Mouse (Mus musculus) olfactory bulb, adult 2 months (tissue): ENCODE results near the gene Hyal3. TPM values are rescaled to one million over a fixed set of nuclear protein-coding genes. Genes with fewer than 3 reads are reported as not detected.
A peak's percentile ranks its signal among the peaks of the same experiment; 100 is the strongest.

Source experiments
- H3K27ac ChIP-seq: fragments of 200-500 bp; 2 replicates; pipeline ENCODE4 v1.5.1; 2012; ENCODE audit warnings: low read depth, low read length; ENCODE audit not compliant: insufficient read depth
- H3K4me1 ChIP-seq: fragments of 200-500 bp; 2 replicates; pipeline ENCODE4 v1.6.1; 2012; ENCODE audit warnings: low read length; ENCODE audit not compliant: control insufficient read depth, insufficient read depth
- H3K4me3 ChIP-seq: fragments of 200-500 bp; 2 replicates; pipeline ENCODE4 v1.5.1; 2012; ENCODE audit warnings: mild to moderate bottlenecking, low read depth, low read length, moderate library complexity; ENCODE audit not compliant: insufficient read depth
- CTCF ChIP-seq: fragments of 200-500 bp; IDR thresholded peaks from 2 replicates; pipeline ENCODE4 v1.5.1; 2012; ENCODE audit warnings: low read depth, mild to moderate bottlenecking, low read length, moderate library complexity; ENCODE audit not compliant: insufficient read depth
- POLR2A ChIP-seq: fragments of 200-500 bp; IDR thresholded peaks from 2 replicates; pipeline ENCODE4 v1.6.1; 2012; ENCODE audit warnings: mild to moderate bottlenecking, low read depth, low read length, moderate library complexity; ENCODE audit not compliant: insufficient read depth
- WGBS: fragments of 180-500 bp; shearing (Covaris S2); methylation state at CpG from one replicate; pipeline ENCODE4 v1.1.7; 2018; 5-methylcytosine and 5-hydroxymethylcytosine counted together
- polyA plus RNA-seq: library from polyadenylated mRNA; stranded (reverse); fragments of >200 nt; gene quantifications from 2 replicates; pipeline ENCODE4 v1.2.4, GENCODE M21; 2012; ENCODE audit warnings: low replicate concordance; ENCODE audit not compliant: missing spikeins, insufficient read depth, insufficient read length

Gene Hyal3
- polyA plus RNA-seq, 1 experiment, result not detected

DNA sequence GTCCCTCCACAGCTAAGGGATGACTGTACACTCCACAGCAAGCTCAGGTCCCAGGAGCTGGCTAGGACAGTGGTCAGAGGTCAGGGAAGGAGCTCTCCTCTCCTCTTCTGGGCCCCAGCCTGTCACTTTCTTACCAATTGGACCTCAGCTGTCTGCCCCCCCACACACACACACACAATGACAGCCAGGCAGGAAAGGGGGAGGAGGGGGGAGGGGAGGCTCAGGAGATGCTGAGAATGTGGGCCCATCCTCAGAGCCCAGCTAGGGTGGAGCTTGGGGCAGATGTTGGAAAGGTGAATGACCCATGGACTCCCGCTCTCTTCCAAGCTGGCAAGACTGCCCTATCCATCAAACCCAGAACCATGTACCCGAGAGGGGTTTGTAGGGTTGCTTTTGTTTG lies 26.4 kb downstream of the Hyal3 start:
- no peak for TF ChIP-seq POLR2A
- no peak for TF ChIP-seq CTCF
- Histone ChIP-seq H3K4me3 (no peak overlapping the region), H3K27ac (no peak overlapping the region), H3K4me1 (peaks cover 9% of the 10 kb centered on the region)
- WGBS, result 90% methylated on average over 2 of the region's 2 CpGs

- 66% methylated on average over 9 of the region's 9 CpGs for WGBS
- no peak overlapping the region for H3K27ac ChIP-seq
- no peak overlapping the region for H3K4me3 ChIP-seq
- TF ChIP-seq POLR2A, result no peak
- TF ChIP-seq CTCF, result no peak
- H3K4me1 ChIP-seq, result peaks cover 13% of the 10 kb centered on the region
Observed at GRCm38 (mm10) chr9:107607653-107608245, 27.1 kb downstream of the Hyal3 start.

GRCm38 (mm10) chr9:107608741-107609432 lies 28.3 kb downstream of the Hyal3 start, which contains the start of gene Sema3b:
Gene Sema3b, minus strand, starts transcription at chr9:107609229.
- Histone ChIP-seq H3K4me1 (peaks cover 15% of the 10 kb centered on the region), H3K4me3 (no peak within 1 kb of the TSS), H3K27ac (no peak within 1 kb of the TSS)
- no peak for TF ChIP-seq POLR2A
- TF ChIP-seq CTCF, result no peak
- 45% methylated on average over 12 of the region's 12 CpGs for WGBS

DNA sequence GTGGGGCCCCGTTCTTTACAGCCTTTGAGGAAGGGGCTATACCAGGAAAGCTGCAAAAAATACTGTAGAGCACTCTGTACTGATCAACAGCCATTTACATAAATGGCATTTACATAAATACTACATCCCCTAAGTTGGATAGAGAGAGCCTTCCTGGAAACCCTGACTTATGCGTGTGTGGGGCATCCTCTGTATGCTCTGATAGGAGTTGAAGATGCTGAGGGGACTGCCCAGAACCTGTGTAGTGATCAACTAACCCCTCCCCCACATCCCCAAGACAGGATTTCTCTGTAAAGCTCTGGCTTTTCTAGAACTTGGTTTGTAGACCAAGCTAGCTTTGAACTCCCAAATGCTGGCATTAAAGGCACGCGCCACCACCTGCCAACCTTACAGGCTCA lies 28.8 kb downstream of the Hyal3 start:
- WGBS, result 73% methylated on average over 4 of the region's 4 CpGs
- TF ChIP-seq POLR2A, result no peak
- TF ChIP-seq CTCF, result no peak
- peaks cover 15% of the 10 kb centered on the region for H3K4me1 ChIP-seq
- H3K27ac ChIP-seq, result no peak overlapping the region
- H3K4me3 ChIP-seq, result no peak overlapping the region

DNA sequence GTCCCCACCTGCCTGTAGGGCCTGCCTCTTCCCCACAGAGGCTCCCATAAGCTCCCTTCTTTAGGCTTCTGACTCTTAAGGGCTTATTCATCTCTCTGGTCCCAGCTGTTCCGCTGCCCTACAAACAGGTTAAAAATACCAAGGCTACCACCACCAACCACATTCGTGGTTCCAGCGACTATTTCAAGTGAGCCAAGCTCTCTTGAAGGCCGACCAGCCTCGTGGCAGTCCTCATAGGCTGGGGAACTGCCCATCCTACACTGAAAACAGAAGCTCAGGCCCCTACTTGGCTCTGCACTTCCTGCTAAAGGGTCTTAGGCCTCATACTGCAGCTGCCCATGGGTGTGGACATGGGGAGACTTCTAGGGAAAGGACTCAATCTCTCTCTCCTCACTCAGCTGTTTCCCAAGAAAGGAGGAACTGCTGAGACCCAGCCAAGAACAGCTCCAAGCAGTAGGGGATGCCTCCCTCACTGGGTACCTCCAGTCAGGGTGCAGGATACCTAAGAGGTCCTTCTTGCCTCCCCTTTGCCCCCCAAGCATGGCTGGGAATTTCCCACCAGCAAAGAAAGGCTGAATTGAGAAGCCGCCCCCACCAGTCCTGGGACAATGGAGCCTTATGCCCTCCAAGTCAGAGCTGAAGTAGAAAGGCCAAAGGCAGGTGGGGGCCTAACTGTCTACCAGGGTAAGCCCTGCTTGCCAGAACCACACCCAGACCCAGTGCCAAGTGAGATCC lies 31.0 kb downstream of the Hyal3 start:
- Histone ChIP-seq H3K27ac (peak overlapping the region; percentile 97), H3K4me1 (peaks cover 15% of the 10 kb centered on the region), H3K4me3 (peak overlapping the region; percentile 48)
- WGBS, result 46% methylated on average over 6 of the region's 6 CpGs
- TF ChIP-seq POLR2A (no peak), CTCF (no peak)

DNA sequence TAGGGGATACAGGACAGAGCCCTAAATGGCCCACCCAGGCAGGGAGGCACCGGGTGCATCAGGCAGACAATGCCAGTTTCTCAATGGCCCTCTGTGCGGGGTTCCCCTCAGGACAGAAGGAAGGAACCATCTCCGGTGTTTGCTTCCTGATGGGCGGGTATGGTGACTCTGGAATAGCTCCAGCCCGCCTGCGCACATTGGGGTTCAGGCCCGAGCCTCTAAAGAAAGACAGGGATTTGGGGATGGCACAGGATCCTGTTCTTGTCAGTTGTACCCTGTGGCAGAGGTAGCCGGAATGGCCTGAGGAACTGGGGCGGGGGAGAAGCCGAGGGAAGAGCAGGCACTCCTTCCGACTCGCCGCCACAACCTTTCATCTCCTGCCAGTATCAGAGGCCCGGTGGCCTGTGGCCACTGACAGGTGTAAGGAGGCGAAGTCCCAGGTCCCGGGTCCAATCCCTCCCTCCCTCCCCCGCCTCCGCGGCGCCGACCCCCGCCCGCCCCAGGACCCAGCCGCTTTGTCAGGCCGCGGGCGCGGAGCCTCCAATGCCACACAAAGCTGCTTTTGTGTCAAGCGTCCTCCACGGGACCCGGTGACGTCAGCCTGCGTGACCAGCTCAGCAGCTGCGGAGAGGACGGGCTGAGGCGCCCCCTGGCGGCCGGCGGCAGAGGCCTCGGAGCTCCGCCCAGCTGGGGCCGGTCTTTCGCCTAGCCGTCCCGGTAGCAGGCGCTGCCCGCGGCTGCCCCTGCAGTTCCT lies 31.8 kb downstream of the Hyal3 start:
- peak overlapping the region; percentile 48 for H3K4me3 ChIP-seq
- H3K27ac ChIP-seq, result peak overlapping the region; percentile 97
- TF ChIP-seq CTCF (peak; percentile 97), POLR2A (peak; percentile 76)
- peaks cover 15% of the 10 kb centered on the region for H3K4me1 ChIP-seq
- WGBS, result under 1% methylated on average over 48 of the region's 48 CpGs

DNA sequence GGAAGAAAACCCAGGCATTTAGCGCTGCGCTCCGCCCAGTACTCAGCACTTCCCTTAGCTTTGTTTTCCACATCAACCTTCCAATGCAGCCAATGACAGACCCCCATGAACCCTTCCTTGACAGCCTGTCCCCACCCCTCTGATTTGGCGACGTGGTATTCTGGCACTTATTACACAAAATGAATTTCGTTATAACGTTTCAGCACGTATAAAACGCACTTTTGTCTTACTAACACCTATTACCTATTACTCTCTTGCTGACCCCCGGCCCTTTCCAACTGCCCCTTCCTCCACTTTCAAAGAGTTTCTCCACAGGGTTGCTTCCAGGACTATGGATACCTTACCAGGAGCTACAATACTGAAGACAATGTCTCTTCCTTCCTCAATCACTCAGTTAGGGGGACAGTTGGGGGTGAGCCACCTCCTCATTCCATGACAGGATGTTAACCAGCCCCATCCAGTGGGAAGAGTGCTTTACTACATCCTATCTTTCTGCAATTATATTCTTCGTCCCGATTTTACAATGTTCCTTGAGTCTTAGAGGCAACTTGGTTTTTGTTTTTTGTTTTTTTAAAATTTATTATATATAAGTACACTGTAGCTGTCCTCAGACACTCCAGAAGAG lies 32.4 kb downstream of the Hyal3 start:
- peaks cover 15% of the 10 kb centered on the region for H3K4me1 ChIP-seq
- 5% methylated on average over 12 of the region's 12 CpGs for WGBS
- H3K4me3 ChIP-seq, result peak overlapping the region; percentile 38
- H3K27ac ChIP-seq, result peak overlapping the region; percentile 76
- TF ChIP-seq CTCF (no peak; the same call in 1 of the 2 replicates), POLR2A (no peak)

GRCm38 (mm10) chr9:107615035-107615434 lies 34.4 kb downstream of the Hyal3 start:
- TF ChIP-seq POLR2A (no peak), CTCF (no peak)
- Histone ChIP-seq H3K4me3 (no peak overlapping the region), H3K4me1 (peaks cover 26% of the 10 kb centered on the region), H3K27ac (no peak overlapping the region)
- 76% methylated on average over 4 of the region's 4 CpGs for WGBS
